Comparison of ENCODE assay signal across 9 mouse cellular contexts in genomic region chr13:32479118-32479818, GRCm38 (mm10).
DNase-seq lines count a peak whose midpoint lies in the region; ATAC-seq and TF ChIP-seq lines count a peak whose summit lies in the region.
"Had no signal": no experiment of that assay in that cellular context is flagged by ENCODE, and none has a peak within 500 bp of the region (broad histone marks: within the 10 kb centered on the region; RNA-seq: fewer than 3 reads in every experiment).

No protein-coding gene starts in this region.

- no peak for TF ChIP-seq POLR2A in thymus, adult 2 months (IDR thresholded peaks at IDR 0.05; ENCODE audit: control insufficient read depth, extremely low read depth, insufficient read depth, low read length, poor library complexity)

- no peaks in the 10 kb centered on the region for H3K27me3 ChIP-seq in heart, embryonic 16.5 days (ENCODE audit: control insufficient read depth, insufficient read depth, low read length)
- peaks cover 14% of the 10 kb centered on the region for H3K27me3 ChIP-seq in limb, embryonic 12.5 days
- H3K27me3 ChIP-seq in forebrain, embryonic 10.5 days (ENCODE audit: poor library complexity, severe bottlenecking) = no peaks in the 10 kb centered on the region
- H3K27me3 ChIP-seq in thymus, adult 2 months (ENCODE audit: control insufficient read depth, insufficient read depth, low read length) = no peaks in the 10 kb centered on the region

- peaks cover 5% of the 10 kb centered on the region; the same call in 1 of the 2 replicates for H3K4me1 ChIP-seq in heart, embryonic 16.5 days (ENCODE audit: control insufficient read depth, insufficient read depth, low read length)
- H3K4me1 ChIP-seq in limb, embryonic 12.5 days (replicated peaks) = peaks cover 47% of the 10 kb centered on the region
- H3K4me1 ChIP-seq in forebrain, embryonic 10.5 days = peaks cover 28% of the 10 kb centered on the region
- no peaks in the 10 kb centered on the region for H3K4me1 ChIP-seq in thymus, adult 2 months (replicated peaks; ENCODE audit: control insufficient read depth, insufficient read depth, low read length)

- intact Hi-C loops in left cerebral cortex, postnatal 10 days (cut with DNase I) = no loop called here
- intact Hi-C loops in left cerebral cortex, postnatal 36 days (cut with DNase I) = no loop called here

- no peak overlapping the region for H3K9ac ChIP-seq in heart, embryonic 16.5 days (ENCODE audit: low read length)
- no peak overlapping the region for H3K9ac ChIP-seq in limb, embryonic 12.5 days (replicated peaks)

- peak; percentile 14; the same call in 1 of the 2 replicates for ATAC-seq in heart, embryonic 16.5 days (replicated peaks; ENCODE audit: extremely low read depth, insufficient read depth, low FRiP score)
- ATAC-seq in limb, embryonic 12.5 days (ENCODE audit: insufficient number of reproducible peaks, insufficient read depth, low FRiP score, low TSS enrichment, low read depth) = no peak

- TF ChIP-seq CTCF in thymus, adult 2 months (IDR thresholded peaks at IDR 0.05; ENCODE audit: borderline replicate concordance, control insufficient read depth, extremely low read depth, insufficient read depth, low read length, poor library complexity) = no peak

- peak; percentile 20 to 42 for DNase-seq in left cerebral cortex, postnatal 10 days (ENCODE audit: extremely low spot score in 1 of 2, low spot score in 2 of 2)
- DNase-seq in left cerebral cortex, postnatal 36 days (ENCODE audit: low spot score in 2 of 2) = no peak
- DNase-seq in brain, adult 2 months (ENCODE audit: low read depth, low spot score) = peak; percentile 28
- no peak for DNase-seq in forebrain, embryonic 10.5 days (ENCODE audit: extremely low spot score, low spot score)
- DNase-seq in thymus, adult 2 months = no peak
- DNase-seq in MN1 (ENCODE audit: low spot score) = no peak
- DNase-seq: lung, postnatal 14 days had no signal

- H3K4me3 ChIP-seq in heart, embryonic 16.5 days (ENCODE audit: low read length) = no peak overlapping the region
- H3K4me3 ChIP-seq in limb, embryonic 12.5 days (replicated peaks) = no peak overlapping the region
- H3K4me3 ChIP-seq in forebrain, embryonic 10.5 days = no peak overlapping the region
- no peak overlapping the region for H3K4me3 ChIP-seq in thymus, adult 2 months (ENCODE audit: control insufficient read depth, insufficient read depth, low read length)

- WGBS in heart, embryonic 16.5 days = 66% methylated on average over 8 of the region's 8 CpGs
- 69% methylated on average over 8 of the region's 8 CpGs for WGBS in limb, embryonic 12.5 days
- 88% methylated on average over 8 of the region's 8 CpGs for WGBS in forebrain, embryonic 10.5 days
- 76% methylated on average over 8 of the region's 8 CpGs for WGBS in thymus, adult 2 months

- H3K4me2 ChIP-seq in heart, embryonic 16.5 days (ENCODE audit: low read depth, low read length) = no peak overlapping the region
- no peak overlapping the region for H3K4me2 ChIP-seq in limb, embryonic 12.5 days

- H3K27ac ChIP-seq in heart, embryonic 16.5 days (ENCODE audit: low read length) = no peak overlapping the region
- H3K27ac ChIP-seq in limb, embryonic 12.5 days = 0 out of 2 replicates have a peak overlapping the region, but pooled peaks have one; percentile 5
- H3K27ac ChIP-seq in forebrain, embryonic 10.5 days = no peak overlapping the region
- H3K27ac ChIP-seq in thymus, adult 2 months (ENCODE audit: control insufficient read depth, insufficient read depth, low read length) = no peak overlapping the region

- H3K9me3 ChIP-seq in heart, embryonic 16.5 days (replicated peaks; ENCODE audit: control insufficient read depth, low read length) = no peaks in the 10 kb centered on the region
- no peaks in the 10 kb centered on the region for H3K9me3 ChIP-seq in limb, embryonic 12.5 days
- H3K9me3 ChIP-seq in forebrain, embryonic 10.5 days = no peaks in the 10 kb centered on the region

- H3K36me3 ChIP-seq in heart, embryonic 16.5 days (ENCODE audit: control insufficient read depth, insufficient read depth) = no peaks in the 10 kb centered on the region
- no peaks in the 10 kb centered on the region for H3K36me3 ChIP-seq in limb, embryonic 12.5 days
- no peaks in the 10 kb centered on the region for H3K36me3 ChIP-seq in forebrain, embryonic 10.5 days (replicated peaks)
- no peaks in the 10 kb centered on the region for H3K36me3 ChIP-seq in thymus, adult 2 months (ENCODE audit: control insufficient read depth, insufficient read depth, low read length)

Comparison
In these comparisons a context has a peak if more than half of its experiments do, and no peak if none do; other contexts are left out.
1. DNase-seq: peak in left cerebral cortex, postnatal 10 days (2 of 2) and brain, adult 2 months (single experiment); none in left cerebral cortex, postnatal 36 days (0 of 2), forebrain, embryonic 10.5 days (single experiment), thymus, adult 2 months (single experiment) and MN1 (single experiment).